Mouse (Mus musculus): ENCODE measurements around the gene Cdkl3. TPM values are rescaled to one million over a fixed set of nuclear protein-coding genes. Genes with fewer than 3 reads are reported as not detected.
A peak's percentile ranks its signal among the peaks of the same experiment; 100 is the strongest.

Gene Cdkl3
- 9.6 and 21.9 TPM in 2 replicates for polyA plus RNA-seq (2012; ENCODE audit: insufficient read depth, insufficient read length, missing spikeins)

DNA sequence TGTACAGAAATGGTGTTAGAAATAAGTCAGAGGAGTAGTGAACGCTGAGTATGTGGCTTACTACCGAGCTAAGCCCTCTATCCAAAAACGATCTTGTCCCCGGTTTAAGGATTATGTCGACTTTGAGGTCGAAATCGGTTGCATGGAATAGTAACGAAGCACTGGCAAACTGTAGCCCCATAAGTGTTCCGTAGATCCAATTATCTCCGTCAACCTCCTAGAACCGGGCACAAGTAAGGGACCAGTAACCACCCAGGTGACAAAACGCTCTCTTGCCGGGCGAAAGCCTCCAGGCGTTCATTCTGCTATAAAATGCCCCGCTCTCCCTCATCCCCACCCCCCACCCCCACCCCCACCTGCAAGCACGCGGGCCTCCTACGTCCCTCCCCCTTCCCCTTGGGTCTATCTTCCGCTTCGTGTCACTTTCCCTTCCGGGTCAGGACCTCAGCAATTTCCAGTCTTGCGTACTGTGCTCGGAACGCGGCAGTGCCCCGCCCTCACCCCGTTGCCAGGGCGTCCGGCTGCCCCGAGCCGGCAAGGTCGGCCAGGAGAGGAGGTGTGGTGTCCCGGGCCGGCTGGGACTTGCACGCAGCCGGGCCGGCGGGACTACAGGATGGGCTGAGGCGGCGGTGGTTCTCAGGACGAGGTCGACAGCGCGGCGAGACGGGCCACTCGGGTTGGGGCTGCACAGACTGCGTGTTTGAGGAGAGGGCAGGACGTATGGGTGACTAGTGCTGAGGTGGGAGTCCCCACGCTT lies at the start of gene Cdkl3:
Gene Cdkl3 (plus strand): TSS at position 450 of the 757 bp plus-strand sequence.
- Histone ChIP-seq H3K27ac (replicated peaks; ENCODE audit: low read depth, low read length) (peak within 1 kb of the TSS; percentile 92), H3K4me3 (ENCODE audit: insufficient read depth, low read depth, low read length) (peak within 1 kb of the TSS; percentile 92), H3K4me1 (ENCODE audit: control insufficient read depth, insufficient read depth, insufficient read length, low read length) (peaks cover 6% of the 10 kb centered on the region; the same call in 1 of the 2 replicates)

GRCm38 (mm10) chr11:51956112-51956511 lies 47.9 kb upstream of the Cdkl3 start:
- Histone ChIP-seq H3K4me3 (ENCODE audit: insufficient read depth, low read depth, low read length) (no peak overlapping the region), H3K27ac (replicated peaks; ENCODE audit: low read depth, low read length) (no peak overlapping the region), H3K4me1 (ENCODE audit: control insufficient read depth, insufficient read depth, insufficient read length, low read length) (no peaks in the 10 kb centered on the region)

GRCm38 (mm10) chr11:51957760-51958159 lies 46.3 kb upstream of the Cdkl3 start:
- no peak overlapping the region for H3K27ac ChIP-seq (replicated peaks; ENCODE audit: low read depth, low read length)
- H3K4me1 ChIP-seq (ENCODE audit: control insufficient read depth, insufficient read depth, insufficient read length, low read length), result peaks cover 5% of the 10 kb centered on the region; the same call in 1 of the 2 replicates
- H3K4me3 ChIP-seq (ENCODE audit: insufficient read depth, low read depth, low read length), result no peak overlapping the region

- Histone ChIP-seq H3K4me1 (ENCODE audit: control insufficient read depth, insufficient read depth, insufficient read length, low read length) (peaks cover 5% of the 10 kb centered on the region; the same call in 1 of the 2 replicates), H3K27ac (replicated peaks; ENCODE audit: low read depth, low read length) (no peak overlapping the region), H3K4me3 (ENCODE audit: insufficient read depth, low read depth, low read length) (no peak overlapping the region)
Observed at GRCm38 (mm10) chr11:51959511-51959910, 44.5 kb upstream of the Cdkl3 start.

DNA sequence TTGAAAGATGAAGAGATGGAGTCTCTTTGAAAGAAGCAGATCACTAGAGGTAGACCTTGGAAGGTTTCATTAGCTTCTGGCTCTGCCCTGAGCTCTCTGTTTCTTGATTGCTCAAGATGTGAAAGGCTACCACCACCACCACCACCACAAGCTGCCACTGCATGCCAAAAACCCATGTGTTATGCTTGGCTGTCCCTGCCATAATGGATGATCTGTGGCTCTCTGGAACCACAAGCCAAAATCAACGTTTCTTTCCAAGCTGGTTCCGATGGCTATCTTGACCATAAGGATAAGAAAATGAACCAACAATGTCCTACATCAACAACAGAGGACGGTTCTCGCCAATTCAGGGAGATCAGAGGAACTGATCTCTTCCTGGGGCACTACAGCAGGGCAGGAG lies 44.0 kb upstream of the Cdkl3 start:
- H3K27ac ChIP-seq (replicated peaks; ENCODE audit: low read depth, low read length), result no peak overlapping the region

DNA sequence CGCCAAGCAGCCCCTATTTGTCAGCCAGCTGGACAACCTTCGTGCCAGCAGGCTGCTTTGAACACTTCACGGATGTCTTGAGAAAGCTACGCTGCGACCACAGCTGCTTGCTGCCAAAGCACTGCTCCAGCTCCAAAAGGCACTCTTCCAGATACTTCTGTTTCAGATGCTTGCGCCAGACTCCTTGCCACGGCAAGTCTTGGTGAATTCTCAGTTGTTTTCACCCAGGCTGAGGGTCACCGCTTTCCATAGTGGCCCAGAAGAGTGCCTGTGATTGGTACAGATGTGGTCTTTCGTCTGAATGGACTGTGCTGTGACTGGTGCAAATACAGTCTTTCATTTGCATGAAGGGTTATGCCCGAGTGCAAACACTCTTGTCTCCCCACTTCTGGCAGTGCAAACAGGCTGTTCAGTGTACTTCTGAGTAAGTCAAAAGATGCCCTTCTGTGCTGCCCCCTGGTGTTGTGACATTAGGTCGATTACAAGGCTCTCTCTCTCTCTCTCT lies 43.0 kb upstream of the Cdkl3 start:
- H3K4me1 ChIP-seq (ENCODE audit: control insufficient read depth, insufficient read depth, insufficient read length, low read length), result peaks cover 5% of the 10 kb centered on the region; the same call in 1 of the 2 replicates
- H3K27ac ChIP-seq (replicated peaks; ENCODE audit: low read depth, low read length), result no peak overlapping the region
- no peak overlapping the region for H3K4me3 ChIP-seq (ENCODE audit: insufficient read depth, low read depth, low read length)

More for the DNA sequence above, 44.0 kb upstream of the Cdkl3 start:
- Histone ChIP-seq H3K4me1 (ENCODE audit: control insufficient read depth, insufficient read depth, insufficient read length, low read length) (peaks cover 5% of the 10 kb centered on the region; the same call in 1 of the 2 replicates), H3K4me3 (ENCODE audit: insufficient read depth, low read depth, low read length) (no peak overlapping the region)

- H3K27ac ChIP-seq (replicated peaks; ENCODE audit: low read depth, low read length), result no peak overlapping the region
- H3K4me3 ChIP-seq (ENCODE audit: insufficient read depth, low read depth, low read length), result no peak overlapping the region
- peaks cover 5% of the 10 kb centered on the region; the same call in 1 of the 2 replicates for H3K4me1 ChIP-seq (ENCODE audit: control insufficient read depth, insufficient read depth, insufficient read length, low read length)
Observed at GRCm38 (mm10) chr11:51961761-51962160, 42.3 kb upstream of the Cdkl3 start.

GRCm38 (mm10) chr11:51962277-51962676 lies 41.7 kb upstream of the Cdkl3 start:
- Histone ChIP-seq H3K4me3 (ENCODE audit: insufficient read depth, low read depth, low read length) (no peak overlapping the region), H3K27ac (replicated peaks; ENCODE audit: low read depth, low read length) (no peak overlapping the region), H3K4me1 (ENCODE audit: control insufficient read depth, insufficient read depth, insufficient read length, low read length) (peaks cover 5% of the 10 kb centered on the region; the same call in 1 of the 2 replicates)

GRCm38 (mm10) chr11:51966651-51967050 lies 37.4 kb upstream of the Cdkl3 start:
- no peak overlapping the region for H3K27ac ChIP-seq (replicated peaks; ENCODE audit: low read depth, low read length)
- no peak overlapping the region for H3K4me3 ChIP-seq (ENCODE audit: insufficient read depth, low read depth, low read length)
- H3K4me1 ChIP-seq (ENCODE audit: control insufficient read depth, insufficient read depth, insufficient read length, low read length), result peaks cover 5% of the 10 kb centered on the region; the same call in 1 of the 2 replicates

DNA sequence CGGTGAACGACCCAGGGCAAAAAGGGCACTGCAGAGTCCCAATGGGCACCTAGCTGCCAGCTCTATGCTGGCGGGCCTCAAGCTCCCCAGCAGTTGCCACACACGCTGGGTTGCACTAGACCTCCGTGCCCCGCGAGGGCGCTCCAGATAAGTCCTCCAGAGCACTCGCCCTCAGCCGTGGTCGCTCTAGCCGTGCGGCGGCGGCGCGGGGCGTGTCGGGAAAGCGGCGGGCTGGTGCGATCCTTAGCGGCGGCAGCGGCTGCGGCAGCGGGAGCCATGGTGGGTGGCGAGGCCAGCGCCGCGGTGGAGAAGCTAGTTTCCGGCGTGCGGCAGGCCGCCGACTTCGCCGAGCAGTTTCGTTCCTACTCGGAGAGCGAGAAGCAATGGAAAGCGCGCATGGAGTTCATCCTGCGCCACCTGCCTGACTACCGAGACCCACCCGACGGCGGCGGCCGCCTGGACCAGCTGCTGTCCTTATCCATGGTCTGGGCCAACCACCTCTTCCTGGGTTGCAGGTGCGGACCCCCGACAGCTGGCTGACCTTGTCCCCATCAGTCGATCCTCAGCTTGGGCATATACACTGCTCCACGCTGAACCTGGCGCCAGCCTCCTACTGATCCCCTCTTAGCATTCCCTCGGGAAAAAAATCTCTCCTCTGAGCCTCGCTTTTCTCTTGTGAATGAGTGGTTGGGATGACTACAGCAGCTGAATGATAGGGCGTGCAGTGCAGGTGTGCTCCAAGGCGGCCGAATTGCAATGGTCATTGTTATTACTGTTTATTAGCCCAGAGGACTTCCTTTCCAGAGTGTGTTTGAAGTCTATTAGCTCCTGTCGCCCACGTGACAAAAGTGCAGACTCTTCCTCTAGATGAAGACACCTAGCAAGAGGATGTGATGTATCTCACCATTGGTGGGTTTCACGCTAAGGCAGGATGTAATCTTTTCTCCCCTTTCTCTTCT lies 36.3 kb upstream of the Cdkl3 start, which contains the start of gene Cdkn2aipnl:
Gene Cdkn2aipnl (plus strand): TSS at position 219 of the 959 bp plus-strand sequence.
- Histone ChIP-seq H3K4me1 (ENCODE audit: control insufficient read depth, insufficient read depth, insufficient read length, low read length) (no peaks in the 10 kb centered on the region; the same call in 1 of the 2 replicates), H3K4me3 (ENCODE audit: insufficient read depth, low read depth, low read length) (peak within 1 kb of the TSS; percentile 75), H3K27ac (replicated peaks; ENCODE audit: low read depth, low read length) (0 out of 2 replicates have a peak within 1 kb of the TSS, but pooled peaks have one; percentile 13)

- no peak overlapping the region for H3K4me3 ChIP-seq (ENCODE audit: insufficient read depth, low read depth, low read length)
- H3K4me1 ChIP-seq (ENCODE audit: control insufficient read depth, insufficient read depth, insufficient read length, low read length), result no peaks in the 10 kb centered on the region; the same call in 1 of the 2 replicates
- no peak overlapping the region for H3K27ac ChIP-seq (replicated peaks; ENCODE audit: low read depth, low read length)
Observed at GRCm38 (mm10) chr11:51968896-51969295, 35.1 kb upstream of the Cdkl3 start.

DNA sequence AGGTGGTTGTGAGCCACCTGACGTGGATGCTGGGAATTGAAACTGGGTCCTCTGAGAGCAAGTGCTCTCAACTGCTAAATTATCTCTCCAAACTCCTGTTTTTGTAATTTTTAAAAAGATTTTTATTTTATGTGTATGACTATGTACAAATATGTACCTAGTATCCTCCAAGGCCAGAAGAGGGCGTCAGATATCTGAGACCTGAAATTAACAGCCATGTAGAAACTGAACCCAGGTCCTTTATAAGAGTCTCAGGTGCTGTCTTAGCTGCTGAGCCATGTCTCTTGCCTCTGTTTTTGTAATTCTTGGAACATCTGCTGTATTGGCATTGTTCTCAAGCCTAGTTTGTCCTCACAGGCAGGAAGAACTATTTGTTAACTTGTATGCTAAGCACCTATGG lies 34.5 kb upstream of the Cdkl3 start:
- no peaks in the 10 kb centered on the region; the same call in 1 of the 2 replicates for H3K4me1 ChIP-seq (ENCODE audit: control insufficient read depth, insufficient read depth, insufficient read length, low read length)
- no peak overlapping the region for H3K4me3 ChIP-seq (ENCODE audit: insufficient read depth, low read depth, low read length)
- H3K27ac ChIP-seq (replicated peaks; ENCODE audit: low read depth, low read length), result no peak overlapping the region

DNA sequence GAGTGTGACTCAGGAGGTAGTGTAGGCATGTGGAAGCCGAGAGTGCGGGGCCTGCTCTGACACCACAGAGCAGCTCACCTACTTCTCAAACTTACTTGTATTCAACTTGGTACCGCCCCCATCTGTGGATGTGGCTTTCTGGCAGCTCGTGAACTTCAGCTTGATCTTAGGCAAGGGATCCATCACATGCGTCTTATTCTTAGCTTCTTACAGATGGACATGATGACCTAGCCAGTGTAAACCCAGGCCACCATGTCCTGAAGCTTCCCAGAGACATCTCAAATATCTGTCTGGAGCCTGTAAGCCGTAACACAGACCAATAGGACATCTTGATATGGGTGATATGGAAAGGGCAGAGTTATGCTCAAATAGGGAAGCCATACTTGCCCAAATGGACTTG lies 32.4 kb upstream of the Cdkl3 start:
- Histone ChIP-seq H3K27ac (replicated peaks; ENCODE audit: low read depth, low read length) (no peak overlapping the region), H3K4me1 (ENCODE audit: control insufficient read depth, insufficient read depth, insufficient read length, low read length) (no peaks in the 10 kb centered on the region; the same call in 1 of the 2 replicates)

GRCm38 (mm10) chr11:51999611-52000289 lies 4.3 kb upstream of the Cdkl3 start:
- peak overlapping the region; percentile 81 for H3K4me3 ChIP-seq (ENCODE audit: insufficient read depth, low read depth, low read length)
- H3K4me1 ChIP-seq (ENCODE audit: control insufficient read depth, insufficient read depth, insufficient read length, low read length), result peaks cover 8% of the 10 kb centered on the region; the same call in 1 of the 2 replicates
- peak overlapping the region; percentile 93 for H3K27ac ChIP-seq (replicated peaks; ENCODE audit: low read depth, low read length)

More for the DNA sequence above, 32.4 kb upstream of the Cdkl3 start:
- H3K4me3 ChIP-seq (ENCODE audit: insufficient read depth, low read depth, low read length), result no peak overlapping the region

Measured in brown adipose tissue, adult 24 weeks (tissue).